ENCODE assay signal across 23 mouse cellular contexts in genomic region chr6:138920161-138920560, GRCm38 (mm10).
"Had no signal": no experiment of that assay in that cellular context is flagged by ENCODE, and none has a peak within 500 bp of the region (broad histone marks: within the 10 kb centered on the region; RNA-seq: fewer than 3 reads in every experiment).

No protein-coding gene starts in this region.

- ATAC-seq: forebrain, postnatal 0 days; hindbrain, postnatal 0 days; intestine, embryonic 16.5 days; liver, embryonic 12.5 days had no signal

- H3K4me3 ChIP-seq: heart, adult 2 months; heart, embryonic 13.5 days; heart, embryonic 15.5 days; hindbrain, embryonic 13.5 days; hindbrain, embryonic 15.5 days; kidney, embryonic 15.5 days; left cerebral cortex, adult 2 months; limb, embryonic 13.5 days; limb, embryonic 15.5 days; liver, embryonic 12.5 days had no signal

- DNase-seq: forebrain, postnatal 0 days; gastrocnemius, postnatal 14 days; gastrocnemius, postnatal 36 days; heart, adult 11 months; heart, adult 2 months; heart, postnatal 14 days; heart, postnatal 36 days; kidney, adult 11 months; layer of hippocampus, postnatal 36 days; left cerebral cortex, postnatal 4 days had no signal

- H3K27ac ChIP-seq: heart, adult 2 months; heart, embryonic 13.5 days; heart, embryonic 15.5 days; hindbrain, embryonic 13.5 days; hindbrain, embryonic 15.5 days; hindbrain, postnatal 0 days; kidney, embryonic 15.5 days; kidney, postnatal 0 days; left cerebral cortex, adult 2 months; limb, embryonic 13.5 days; limb, embryonic 15.5 days; liver, embryonic 12.5 days; liver, embryonic 14.5 days had no signal
